Mouse (Mus musculus) frontal cortex, postnatal 25 days (tissue): Measurements from ENCODE around the gene Upp1.

Experiments used
- DNase-seq, 2 experiments: peaks; one replicate each; pipeline ENCODE4 v3.0.0; 2022; ENCODE audit warnings: low spot score in 2 of 2

Gene Upp1

DNA sequence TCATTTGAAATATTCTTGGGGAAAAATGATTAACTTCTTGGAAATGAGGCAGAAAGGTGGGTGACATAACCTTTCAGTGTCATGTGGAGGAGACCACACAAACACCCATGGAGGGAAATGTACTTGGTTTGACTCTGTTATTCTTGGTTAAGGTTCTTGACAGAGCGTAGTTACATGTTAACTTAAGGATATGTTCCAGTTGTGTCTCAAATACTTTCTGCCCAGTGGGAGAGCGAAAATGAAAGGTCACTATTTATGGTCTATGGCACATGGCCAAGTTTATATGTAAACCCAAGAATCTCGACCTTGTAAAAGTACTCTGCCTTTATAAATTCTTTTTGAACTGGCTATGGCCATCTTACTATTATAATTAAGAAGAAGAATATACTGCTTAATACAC lies 42.0 kb downstream of the Upp1 start:
- no peak for DNase-seq

DNA sequence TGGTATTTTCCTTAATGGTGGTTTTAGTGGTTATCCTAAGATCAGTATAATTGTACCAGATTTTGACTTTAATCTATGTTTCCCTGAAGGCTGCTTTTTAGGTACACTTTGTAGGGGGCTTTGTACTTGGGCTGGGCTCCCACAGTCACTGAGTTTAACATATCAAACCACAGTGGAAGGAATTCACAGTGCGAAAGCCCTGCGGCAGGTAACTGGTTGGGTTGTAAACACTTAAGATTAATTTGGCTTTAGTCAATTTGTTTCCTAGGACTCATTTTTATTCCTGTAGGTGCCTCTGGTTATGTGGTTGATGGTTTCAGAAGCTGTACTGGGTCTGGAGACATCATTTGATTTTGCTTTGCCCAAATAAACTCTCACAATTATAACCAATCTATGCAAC lies 49.4 kb downstream of the Upp1 start:
- no peak for DNase-seq

DNA sequence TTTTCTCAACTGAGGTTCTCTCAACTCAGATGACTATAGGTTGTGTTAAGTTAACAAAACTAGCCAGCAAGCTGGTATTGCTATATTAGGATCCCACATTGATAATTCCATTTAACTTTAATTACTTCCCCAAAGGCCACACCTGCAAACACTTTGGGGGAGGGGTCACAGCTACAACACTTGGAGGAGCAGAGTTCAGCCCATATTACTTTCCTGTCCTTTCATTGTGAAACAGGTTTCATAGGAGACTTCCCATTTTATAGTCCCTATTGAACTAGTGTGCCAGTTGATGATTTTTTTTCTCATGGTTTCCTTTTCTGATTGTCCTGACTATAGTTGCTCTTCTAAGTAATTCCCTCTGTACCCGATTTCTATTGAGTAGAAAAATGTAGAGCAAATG lies 63.6 kb downstream of the Upp1 start:
- DNase-seq, result no peak
